Mouse (Mus musculus) testis, postnatal 10 days (tissue): ENCODE measurements at regions not wholly inside any gene's neighbourhood (a gene's known extent, or its start where the extent isn't known, plus 50 kb on each side); places are given as distances from the start of the nearest gene placed in this dataset.

ENCODE experiments used
- DNase-seq: peaks from one replicate; pipeline ENCODE4 v3.0.0; 2021; ENCODE audit warnings: low spot score

DNA sequence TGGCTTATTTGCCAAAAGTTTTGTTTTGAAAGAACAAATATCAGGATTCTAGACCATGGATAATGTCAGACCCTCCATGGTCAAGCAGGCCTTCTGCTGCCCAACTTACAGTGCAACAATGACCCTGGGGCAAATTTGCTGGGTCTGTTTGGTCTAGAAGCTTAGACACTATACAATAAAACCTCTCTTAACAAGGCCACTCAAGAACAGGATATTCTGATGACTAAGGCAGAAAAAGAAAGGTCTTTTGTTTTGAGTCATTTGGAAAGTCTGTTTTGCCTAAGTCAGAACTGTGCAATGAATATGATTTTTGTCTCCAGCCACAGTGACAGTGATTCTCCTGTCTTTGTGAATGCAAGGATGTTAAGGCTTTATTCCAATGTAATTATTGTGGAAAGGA, 1435.0 kb downstream of the Slc22a22 start:
- DNase-seq = no peak

DNA sequence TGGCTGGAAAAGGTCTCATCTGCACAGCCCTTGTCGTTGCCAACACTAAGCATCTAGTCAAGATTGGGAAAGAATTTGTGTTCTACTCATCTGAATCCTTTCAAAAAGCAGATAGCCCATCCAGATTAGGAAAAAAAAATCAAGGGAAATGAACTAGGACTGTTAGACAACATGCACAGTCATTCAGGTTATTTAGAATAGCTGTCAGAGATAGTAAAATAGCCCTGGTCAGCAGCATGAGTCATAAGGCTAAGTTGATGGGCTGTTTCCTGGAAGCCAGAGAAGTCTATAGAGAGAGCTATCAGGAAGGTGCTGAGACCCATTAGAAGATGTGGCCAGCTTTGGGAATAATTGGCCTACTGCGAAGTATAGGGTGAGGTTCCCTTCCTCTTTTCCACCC, 1447.4 kb downstream of the Slc22a22 start:
- DNase-seq = no peak

- DNase-seq = no peak
These were observed 1450.1 kb downstream of the Slc22a22 start for GRCm38 (mm10) chr15:56027197-56027818.

- DNase-seq = no peak
These were observed 1452.7 kb downstream of the Slc22a22 start for GRCm38 (mm10) chr15:56024705-56025104.

- DNase-seq = no peak
These were observed 1453.5 kb downstream of the Slc22a22 start for GRCm38 (mm10) chr15:56023862-56024484.

- no peak for DNase-seq
These were observed 1455.1 kb downstream of the Slc22a22 start for GRCm38 (mm10) chr15:56022315-56022714.

DNA sequence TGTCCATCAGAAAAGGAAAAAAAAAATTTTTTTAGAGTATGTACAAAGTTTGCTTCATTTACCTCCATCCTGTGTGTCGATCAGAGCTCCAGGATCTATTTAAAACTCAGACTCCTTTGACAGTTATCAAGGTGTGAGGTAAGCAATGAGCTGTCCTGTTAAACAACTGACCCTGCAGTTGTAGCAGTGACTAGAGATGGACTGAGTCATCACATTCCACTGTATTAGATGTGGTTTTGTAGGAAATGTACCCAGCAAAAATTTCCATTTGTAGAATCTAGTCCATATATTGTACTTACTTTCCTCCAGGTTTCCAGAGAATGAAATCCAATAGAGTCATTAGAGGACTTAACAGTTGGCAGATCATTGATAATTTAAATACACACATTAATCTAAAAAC, 1459.3 kb downstream of the Slc22a22 start:
- DNase-seq = no peak

DNA sequence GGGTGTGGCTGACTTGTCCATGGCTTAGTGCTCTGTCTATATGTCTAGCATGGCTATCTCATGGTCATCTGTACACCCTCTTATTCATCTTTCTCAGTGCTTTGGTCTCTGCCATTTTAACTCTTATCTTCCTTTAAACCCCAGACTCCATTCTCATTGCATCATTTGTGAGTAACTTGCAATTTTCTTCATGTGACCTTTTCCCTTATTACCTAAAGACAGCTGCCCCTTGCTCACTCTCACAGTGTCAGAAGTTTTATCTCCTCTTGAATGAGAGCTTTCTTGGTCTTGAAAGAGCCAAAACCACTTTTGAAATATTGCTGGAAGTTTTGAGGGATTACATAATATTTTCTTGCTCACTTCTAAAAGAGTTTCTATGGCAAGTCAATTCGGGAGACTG, 1459.9 kb downstream of the Slc22a22 start:
- DNase-seq = no peak

GRCm38 (mm10) chr15:56016070-56016469, 1461.4 kb downstream of the Slc22a22 start:
- no peak for DNase-seq

GRCm38 (mm10) chr15:56014059-56014620, 1463.3 kb downstream of the Slc22a22 start:
- no peak for DNase-seq

DNA sequence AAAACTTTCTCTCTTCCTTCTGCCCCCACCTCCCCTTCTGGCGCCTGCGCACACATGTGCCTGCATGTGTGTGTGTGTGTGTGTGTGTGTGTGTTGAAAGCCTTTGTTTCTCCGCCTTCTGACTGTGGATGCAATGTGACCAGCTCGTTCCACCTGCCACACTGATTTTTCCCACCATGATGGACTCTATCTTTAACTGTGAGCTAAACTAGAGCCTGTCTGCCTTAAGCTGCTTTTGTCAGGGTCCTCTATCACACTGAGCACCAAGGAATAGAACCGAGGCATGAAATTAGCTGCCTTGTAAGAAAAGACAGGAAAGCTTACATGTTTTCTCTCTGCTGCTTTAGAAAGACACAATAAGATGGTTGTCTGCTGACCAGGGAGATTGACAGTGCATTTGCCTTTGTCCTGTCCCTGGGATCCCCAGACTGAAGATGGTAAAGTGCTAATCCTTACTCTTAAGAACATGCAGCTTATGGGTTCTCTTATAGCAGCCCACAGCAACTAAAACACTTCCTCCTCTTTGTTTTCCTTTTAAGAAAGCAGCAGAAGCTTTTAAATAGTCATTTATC, 1468.7 kb downstream of the Slc22a22 start:
- no peak for DNase-seq

DNA sequence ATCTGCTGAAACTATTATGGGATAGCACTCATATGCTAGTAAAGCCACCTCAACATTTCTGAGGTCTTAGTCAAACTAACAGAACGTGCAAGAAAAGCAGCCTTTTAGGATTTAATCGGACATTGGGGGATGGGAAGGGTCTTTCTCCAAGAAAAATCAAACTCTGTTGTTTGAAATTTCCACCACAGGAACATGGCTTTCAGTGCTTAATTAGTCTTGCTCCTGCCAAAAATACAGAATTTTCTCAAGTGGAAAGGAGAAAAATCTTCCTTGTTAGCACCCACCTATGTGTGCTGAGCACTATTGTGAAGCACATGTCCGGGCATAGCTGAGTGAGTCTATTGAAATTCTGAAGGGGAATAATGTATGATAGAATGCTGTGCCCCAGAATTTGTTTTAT, 1470.0 kb downstream of the Slc22a22 start:
- no peak for DNase-seq

DNA sequence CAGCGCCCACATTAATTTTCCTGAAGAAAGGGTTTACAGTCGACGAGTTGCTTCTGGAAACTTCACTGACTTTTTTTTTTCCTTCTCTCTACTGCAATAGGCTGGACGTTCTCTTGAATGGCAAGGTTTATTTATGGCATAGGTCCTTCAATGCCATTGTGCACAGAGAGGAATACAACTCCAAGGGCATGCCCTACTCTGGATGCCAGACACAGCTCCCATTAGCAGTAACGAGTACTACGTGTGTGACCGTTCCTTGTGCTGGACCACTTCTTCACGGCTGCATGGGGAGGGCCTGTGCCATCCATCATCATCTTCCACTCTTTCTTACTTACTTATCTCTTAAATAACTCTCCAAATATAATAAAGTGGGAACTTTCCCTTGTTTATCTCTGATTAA, 1472.1 kb downstream of the Slc22a22 start:
- no peak for DNase-seq

GRCm38 (mm10) chr15:56003921-56004320, 1473.5 kb downstream of the Slc22a22 start:
- DNase-seq = no peak

GRCm38 (mm10) chr15:55999605-56000004, 1477.8 kb downstream of the Slc22a22 start:
- no peak for DNase-seq

DNA sequence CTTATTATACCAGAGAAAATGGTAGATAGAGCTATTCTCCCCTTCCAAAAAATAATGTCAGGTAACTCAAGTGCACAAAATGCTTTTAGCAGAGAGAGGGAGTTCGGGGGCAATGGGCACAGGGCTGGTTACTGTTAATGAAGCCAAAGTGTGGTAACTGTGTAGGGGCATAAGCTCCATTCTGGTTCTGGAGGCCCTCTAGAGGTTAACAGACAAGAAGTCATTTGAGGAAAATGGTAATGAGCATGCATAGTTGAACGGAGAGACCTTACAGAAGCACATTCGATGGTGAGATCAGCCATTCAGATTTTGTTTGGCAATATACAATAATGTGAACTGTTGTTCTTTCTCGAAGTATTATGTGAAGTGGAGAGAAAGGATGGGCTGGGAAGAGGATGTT, 1479.4 kb downstream of the Slc22a22 start:
- no peak for DNase-seq

GRCm38 (mm10) chr15:55994680-55995079, 1482.7 kb downstream of the Slc22a22 start:
- DNase-seq = no peak

DNA sequence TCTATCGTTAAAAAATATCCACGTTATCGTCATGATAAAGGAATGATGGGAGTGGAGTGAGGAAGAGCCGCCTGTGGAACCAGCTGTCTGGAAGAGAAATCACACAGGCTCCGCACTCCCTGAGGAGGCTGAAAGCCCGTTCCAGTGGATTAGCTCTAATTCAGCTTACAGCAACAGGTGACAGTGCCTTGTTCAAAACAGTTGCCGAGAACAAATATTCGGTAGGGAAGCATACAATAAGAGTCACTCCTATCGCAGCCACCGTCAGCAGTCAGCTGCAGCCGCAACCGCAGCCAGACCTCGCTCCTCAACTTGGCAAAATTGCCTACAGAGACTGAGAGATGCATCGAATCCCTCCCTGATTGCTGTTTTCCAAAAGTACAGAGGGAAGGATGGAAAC, 1501.6 kb downstream of the Slc22a22 start:
- no peak for DNase-seq

GRCm38 (mm10) chr15:55966780-55967179, 1510.6 kb downstream of the Slc22a22 start:
- no peak for DNase-seq

DNA sequence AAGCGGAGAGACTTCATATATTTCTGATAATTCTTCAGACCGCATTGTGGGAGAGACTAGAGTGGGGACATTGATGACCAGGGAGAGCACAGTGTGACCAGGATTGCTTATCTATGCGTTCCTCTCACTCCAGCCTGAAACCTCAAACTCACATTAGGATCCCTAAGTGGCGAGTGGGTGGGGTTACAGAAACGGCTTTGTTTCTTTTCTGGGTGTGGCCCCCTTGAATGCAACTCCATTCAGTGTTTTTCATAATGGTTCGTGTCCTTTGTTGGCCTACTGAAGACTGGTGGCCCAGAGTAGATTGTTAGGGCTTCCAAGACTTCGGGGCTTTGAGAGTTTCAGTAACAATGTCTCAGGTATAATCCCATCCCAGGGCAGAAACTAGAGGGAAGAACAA, 1512.1 kb downstream of the Slc22a22 start:
- no peak for DNase-seq

GRCm38 (mm10) chr15:55962093-55962492, 1515.3 kb downstream of the Slc22a22 start:
- no peak for DNase-seq
